Mouse (Mus musculus) splenic B cell, adult 2 months (primary cell): Measurements from ENCODE around the gene 1810055G02Rik.

Experiments
- DNase-seq: peaks from one replicate; pipeline ENCODE4 v3.0.0-alpha.2; 2011; ENCODE audit warnings: low read depth, low spot score
- H3K27me3 ChIP-seq: 2 replicates; pipeline ENCODE4 v1.6.1; 2012; ENCODE audit warnings: mild to moderate bottlenecking, low read length, moderate library complexity, mixed read lengths; ENCODE audit not compliant: control insufficient read depth, poor library complexity, insufficient read depth, severe bottlenecking
- H3K36me3 ChIP-seq: 2 replicates; pipeline ENCODE4 v1.6.1; 2012; ENCODE audit warnings: mild to moderate bottlenecking, low read length, moderate library complexity, mixed read lengths; ENCODE audit not compliant: control insufficient read depth, poor library complexity, insufficient read depth, severe bottlenecking

The 1810055G02Rik gene

GRCm38 (mm10) chr19:3708078-3709012 is at the start of gene 1810055G02Rik:
Gene 1810055G02Rik, plus strand, starts transcription at chr19:3708293.
- H3K36me3 ChIP-seq, result no peaks in the 10 kb centered on the region

GRCm38 (mm10) chr19:3665510-3665909 is 42.6 kb upstream of the 1810055G02Rik start:
- DNase-seq, result peak; percentile 13
- Histone ChIP-seq H3K36me3 (no peaks in the 10 kb centered on the region), H3K27me3 (no peaks in the 10 kb centered on the region)

More at GRCm38 (mm10) chr19:3708078-3709012, at the start of gene 1810055G02Rik:
- peak; percentile 96 for DNase-seq
- no peaks in the 10 kb centered on the region for H3K27me3 ChIP-seq

- H3K27me3 ChIP-seq, result no peaks in the 10 kb centered on the region
- H3K36me3 ChIP-seq, result no peaks in the 10 kb centered on the region
- no peak for DNase-seq
Observed at GRCm38 (mm10) chr19:3666632-3667031, 41.5 kb upstream of the 1810055G02Rik start.

GRCm38 (mm10) chr19:3667155-3667895 is 40.8 kb upstream of the 1810055G02Rik start:
- Histone ChIP-seq H3K27me3 (no peaks in the 10 kb centered on the region), H3K36me3 (no peaks in the 10 kb centered on the region)
- DNase-seq, result no peak

- peak; percentile 67 for DNase-seq
- Histone ChIP-seq H3K27me3 (no peaks in the 10 kb centered on the region), H3K36me3 (no peaks in the 10 kb centered on the region)
Observed at GRCm38 (mm10) chr19:3667979-3668378, 40.1 kb upstream of the 1810055G02Rik start.

GRCm38 (mm10) chr19:3668551-3668950 is 39.5 kb upstream of the 1810055G02Rik start:
- Histone ChIP-seq H3K27me3 (no peaks in the 10 kb centered on the region), H3K36me3 (no peaks in the 10 kb centered on the region)
- no peak for DNase-seq

GRCm38 (mm10) chr19:3669100-3669499 is 39.0 kb upstream of the 1810055G02Rik start:
- peak; percentile 11 for DNase-seq
- Histone ChIP-seq H3K36me3 (no peaks in the 10 kb centered on the region), H3K27me3 (no peaks in the 10 kb centered on the region)

- Histone ChIP-seq H3K36me3 (no peaks in the 10 kb centered on the region), H3K27me3 (no peaks in the 10 kb centered on the region)
- DNase-seq, result peak; percentile 29
Observed at GRCm38 (mm10) chr19:3673149-3673548, 34.9 kb upstream of the 1810055G02Rik start.

GRCm38 (mm10) chr19:3674122-3674855 is 33.8 kb upstream of the 1810055G02Rik start:
- no peak for DNase-seq
- Histone ChIP-seq H3K27me3 (no peaks in the 10 kb centered on the region), H3K36me3 (no peaks in the 10 kb centered on the region)

GRCm38 (mm10) chr19:3680732-3681131 is 27.4 kb upstream of the 1810055G02Rik start:
- Histone ChIP-seq H3K36me3 (no peaks in the 10 kb centered on the region), H3K27me3 (no peaks in the 10 kb centered on the region)
- no peak for DNase-seq

GRCm38 (mm10) chr19:3681310-3681934 is 26.7 kb upstream of the 1810055G02Rik start:
- no peaks in the 10 kb centered on the region; the same call in 1 of the 2 replicates for H3K27me3 ChIP-seq
- no peak for DNase-seq

GRCm38 (mm10) chr19:3684414-3684813 is 23.7 kb upstream of the 1810055G02Rik start:
- H3K36me3 ChIP-seq, result no peaks in the 10 kb centered on the region
- no peak for DNase-seq
- H3K27me3 ChIP-seq, result no peaks in the 10 kb centered on the region; the same call in 1 of the 2 replicates

More at GRCm38 (mm10) chr19:3681310-3681934, 26.7 kb upstream of the 1810055G02Rik start:
- no peaks in the 10 kb centered on the region for H3K36me3 ChIP-seq

GRCm38 (mm10) chr19:3684957-3685580 is 23.0 kb upstream of the 1810055G02Rik start:
- Histone ChIP-seq H3K36me3 (no peaks in the 10 kb centered on the region), H3K27me3 (no peaks in the 10 kb centered on the region; the same call in 1 of the 2 replicates)
- no peak for DNase-seq
